Mouse (Mus musculus) hindbrain, embryonic 14.5 days (tissue): ENCODE data around the gene Elmo1. TPM values are rescaled to one million over a fixed set of nuclear protein-coding genes. Genes with fewer than 3 reads are reported as not detected.
A peak's percentile ranks its signal among the peaks of the same experiment; 100 is the strongest.

ENCODE experiments used
- ATAC-seq: fragments of 200-750 bp; cut with Nextera tagmentation; 2 replicates; pipeline ENCODE4 v1.8.0; 2017; ENCODE audit warnings: moderate number of reproducible peaks, mild to moderate bottlenecking, moderate TSS enrichment, moderate library complexity; ENCODE audit not compliant: low FRiP score
- DNase-seq: peaks from one replicate; pipeline ENCODE4 v3.0.0-alpha.2; 2015; ENCODE audit warnings: low spot score
- H3K27ac ChIP-seq: fragments of 300-500 bp; sonication (generic); 2 replicates; pipeline ENCODE4 v1.5.1; 2014; ENCODE audit warnings: mild to moderate bottlenecking, moderate library complexity
- H3K27me3 ChIP-seq: fragments of 300-500 bp; sonication (generic); 2 replicates; pipeline ENCODE4 v1.6.1; 2014; ENCODE audit warnings: mild to moderate bottlenecking, low read length, mixed read lengths; ENCODE audit not compliant: control insufficient read depth, insufficient read depth
- H3K36me3 ChIP-seq: fragments of 300-500 bp; sonication (generic); replicated peaks from 2 replicates; pipeline ENCODE4 v1.6.1; 2014; ENCODE audit not compliant: control insufficient read depth, insufficient read depth
- H3K4me1 ChIP-seq: fragments of 300-500 bp; sonication (generic); replicated peaks from 2 replicates; pipeline ENCODE4 v1.6.1; 2014; ENCODE audit warnings: antibody characterized with exemption, low read length, mixed read lengths; ENCODE audit not compliant: control insufficient read depth, insufficient read depth
- H3K4me2 ChIP-seq: fragments of 300-500 bp; sonication (generic); replicated peaks from 2 replicates; pipeline ENCODE4 v1.6.1; 2014; ENCODE audit warnings: mild to moderate bottlenecking, moderate library complexity
- H3K4me3 ChIP-seq: fragments of 300-500 bp; sonication (generic); replicated peaks from 2 replicates; pipeline ENCODE4 v1.5.1; 2014; ENCODE audit warnings: mild to moderate bottlenecking, low read length
- H3K9ac ChIP-seq: fragments of 300-500 bp; sonication (generic); 2 replicates; pipeline ENCODE4 v1.6.1; 2014
- H3K9me3 ChIP-seq: fragments of 300-500 bp; sonication (generic); 2 replicates; pipeline ENCODE4 v1.6.1; 2016; ENCODE audit warnings: low read length; ENCODE audit not compliant: control insufficient read depth
- WGBS: fragments of 180-500 bp; shearing (Covaris S2); extraction: QIAGEN DNeasy Blood & Tissue Kit; methylation state at CpG from one replicate; pipeline ENCODE4 v1.1.7; 2014; 5-methylcytosine and 5-hydroxymethylcytosine counted together
- polyA plus RNA-seq: library from polyadenylated mRNA; unstranded; fragments of >200 nt; fragmentation: Nextera tagmentation; extraction: Ambion mirVana; gene quantifications from 2 replicates; pipeline ENCODE4 v1.2.1, GENCODE M21; 2014

The Elmo1 gene
- polyA plus RNA-seq, 1 experiment from 2014 or later = 41.9 TPM

GRCm38 (mm10) chr13:20305621-20306020, 215.2 kb downstream of the Elmo1 start:
- no peak overlapping the region for H3K4me3 ChIP-seq
- 90% methylated on average over 4 of the region's 4 CpGs for WGBS
- H3K4me2 ChIP-seq = no peak overlapping the region

GRCm38 (mm10) chr13:20306180-20307177, 216.1 kb downstream of the Elmo1 start:
- no peak; the same call in 1 of the 2 replicates for ATAC-seq
- H3K36me3 ChIP-seq = no peaks in the 10 kb centered on the region
- 69% methylated on average over 5 of the region's 5 CpGs for WGBS
- no peak overlapping the region for H3K9ac ChIP-seq
- H3K27ac ChIP-seq = no peak overlapping the region
- no peaks in the 10 kb centered on the region for H3K27me3 ChIP-seq
- H3K4me2 ChIP-seq = no peak overlapping the region
- no peaks in the 10 kb centered on the region for H3K9me3 ChIP-seq
- no peak overlapping the region for H3K4me3 ChIP-seq
- H3K4me1 ChIP-seq = no peaks in the 10 kb centered on the region
- no peak for DNase-seq

More at GRCm38 (mm10) chr13:20305621-20306020, 215.2 kb downstream of the Elmo1 start:
- Histone ChIP-seq H3K36me3 (no peaks in the 10 kb centered on the region), H3K9ac (no peak overlapping the region), H3K4me1 (no peaks in the 10 kb centered on the region), H3K27ac (no peak overlapping the region), H3K9me3 (no peaks in the 10 kb centered on the region), H3K27me3 (no peaks in the 10 kb centered on the region)
- ATAC-seq = no peak
- no peak for DNase-seq

GRCm38 (mm10) chr13:20307381-20307780, 217.0 kb downstream of the Elmo1 start:
- H3K9me3 ChIP-seq = no peaks in the 10 kb centered on the region
- H3K27me3 ChIP-seq = no peaks in the 10 kb centered on the region
- no peak for ATAC-seq
- 85% methylated on average over 2 of the region's 2 CpGs for WGBS
- H3K4me3 ChIP-seq = no peak overlapping the region
- no peak overlapping the region for H3K27ac ChIP-seq
- H3K4me2 ChIP-seq = no peak overlapping the region
- H3K4me1 ChIP-seq = no peaks in the 10 kb centered on the region
- no peak overlapping the region for H3K9ac ChIP-seq
- DNase-seq = no peak
- no peaks in the 10 kb centered on the region for H3K36me3 ChIP-seq

GRCm38 (mm10) chr13:20311612-20312011, 221.2 kb downstream of the Elmo1 start:
- Histone ChIP-seq H3K4me1 (peaks cover 11% of the 10 kb centered on the region; the same call in 1 of the 2 replicates), H3K9ac (no peak overlapping the region), H3K27me3 (no peaks in the 10 kb centered on the region), H3K4me3 (no peak overlapping the region), H3K4me2 (no peak overlapping the region), H3K27ac (no peak overlapping the region), H3K36me3 (no peaks in the 10 kb centered on the region), H3K9me3 (no peaks in the 10 kb centered on the region)
- DNase-seq (peak; percentile 94), ATAC-seq (peak; percentile 80)
- 12% methylated on average over 3 of the region's 3 CpGs for WGBS

- no peak for DNase-seq
- H3K4me2 ChIP-seq = no peak overlapping the region
- no peaks in the 10 kb centered on the region for H3K27me3 ChIP-seq
- no peaks in the 10 kb centered on the region for H3K9me3 ChIP-seq
- no peak overlapping the region for H3K4me3 ChIP-seq
- WGBS = 72% methylated on average over 6 of the region's 6 CpGs
- H3K4me1 ChIP-seq = peaks cover 11% of the 10 kb centered on the region; the same call in 1 of the 2 replicates
- no peak for ATAC-seq
- no peak overlapping the region for H3K27ac ChIP-seq
- no peak overlapping the region for H3K9ac ChIP-seq
- no peaks in the 10 kb centered on the region for H3K36me3 ChIP-seq
Observed at GRCm38 (mm10) chr13:20313345-20313744, 222.9 kb downstream of the Elmo1 start.

- Histone ChIP-seq H3K36me3 (no peaks in the 10 kb centered on the region), H3K4me3 (no peak overlapping the region), H3K4me1 (peaks cover 11% of the 10 kb centered on the region; the same call in 1 of the 2 replicates), H3K27ac (peak overlapping the region; percentile 41), H3K27me3 (no peaks in the 10 kb centered on the region), H3K4me2 (no peak overlapping the region), H3K9me3 (no peaks in the 10 kb centered on the region), H3K9ac (no peak overlapping the region)
- DNase-seq (no peak), ATAC-seq (no peak)
- 70% methylated on average over 11 of the region's 11 CpGs for WGBS
Observed at GRCm38 (mm10) chr13:20316139-20316538, 225.7 kb downstream of the Elmo1 start.

GRCm38 (mm10) chr13:20318615-20319219, 228.3 kb downstream of the Elmo1 start:
- Histone ChIP-seq H3K4me1 (peaks cover 11% of the 10 kb centered on the region; the same call in 1 of the 2 replicates), H3K9me3 (no peaks in the 10 kb centered on the region), H3K4me3 (no peak overlapping the region), H3K36me3 (no peaks in the 10 kb centered on the region), H3K4me2 (no peak overlapping the region), H3K27me3 (no peaks in the 10 kb centered on the region), H3K27ac (no peak overlapping the region), H3K9ac (no peak overlapping the region)
- 41% methylated on average over 3 of the region's 3 CpGs for WGBS
- peak; percentile 64; the same call in 1 of the 2 replicates for ATAC-seq
- no peak for DNase-seq

- Histone ChIP-seq H3K4me3 (no peak overlapping the region), H3K9me3 (no peaks in the 10 kb centered on the region), H3K36me3 (no peaks in the 10 kb centered on the region), H3K27ac (no peak overlapping the region), H3K9ac (no peak overlapping the region), H3K27me3 (no peaks in the 10 kb centered on the region), H3K4me1 (peaks cover 10% of the 10 kb centered on the region; the same call in 1 of the 2 replicates), H3K4me2 (no peak overlapping the region)
- 86% methylated on average over 5 of the region's 5 CpGs for WGBS
- no peak for DNase-seq
- ATAC-seq = no peak
Observed at GRCm38 (mm10) chr13:20320232-20320631, 229.8 kb downstream of the Elmo1 start.

GRCm38 (mm10) chr13:20323478-20323877, 233.1 kb downstream of the Elmo1 start:
- no peak for ATAC-seq
- H3K4me1 ChIP-seq = no peaks in the 10 kb centered on the region
- no peaks in the 10 kb centered on the region for H3K27me3 ChIP-seq
- no peak overlapping the region for H3K9ac ChIP-seq
- no peak for DNase-seq
- WGBS = 87% methylated on average over 4 of the region's 4 CpGs
- H3K9me3 ChIP-seq = no peaks in the 10 kb centered on the region
- no peak overlapping the region for H3K4me3 ChIP-seq
- no peak overlapping the region for H3K4me2 ChIP-seq
- no peak overlapping the region for H3K27ac ChIP-seq
- H3K36me3 ChIP-seq = no peaks in the 10 kb centered on the region
